Mouse (Mus musculus) liver, embryonic 14.5 days (tissue): ENCODE data around the gene Tmtc1.

Source experiments
- CTCF ChIP-seq: IDR thresholded peaks from 2 replicates; pipeline ENCODE4 v1.5.1; 2016; ENCODE audit warnings: antibody characterized with exemption, low read depth, control low read depth
- EP300 ChIP-seq: IDR thresholded peaks from 2 replicates; pipeline ENCODE4 v1.6.1; 2016; ENCODE audit warnings: antibody characterized with exemption, low read depth

DNA sequence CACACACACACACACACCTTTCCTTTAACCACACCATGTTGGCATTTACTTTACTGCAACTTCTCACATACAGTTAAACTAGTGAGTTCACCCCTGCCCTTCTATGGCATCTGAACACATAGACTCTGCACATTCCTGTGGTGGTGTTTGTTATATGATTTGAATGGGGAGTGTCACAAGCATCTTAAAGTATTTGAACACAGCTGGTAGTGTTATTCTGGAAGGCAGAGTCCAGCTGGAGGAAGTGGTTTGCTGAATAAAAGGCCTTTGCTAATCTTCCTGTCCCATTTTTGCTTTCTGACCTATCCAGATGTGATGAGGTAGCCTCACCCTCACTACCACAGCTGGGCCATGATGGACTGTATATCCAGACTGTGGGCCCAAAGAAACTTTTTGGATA, 125.5 kb downstream of the Tmtc1 start:
- TF ChIP-seq CTCF (no peak), EP300 (no peak)
